Mouse (Mus musculus): ENCODE data around the gene 4930519G04Rik.
"Not testable (repeated sequence)": the region's sequence is repeated elsewhere in the genome, so short reads cannot be mapped to it uniquely, and the experiment has no call there.

The 4930519G04Rik gene

GRCm38 (mm10) chr5:114842674-114843073 is 10.8 kb upstream of the 4930519G04Rik start:
- DNase-seq: no peak

- DNase-seq: not testable (repeated sequence)
Observed at GRCm38 (mm10) chr5:114844371-114844770, 9.1 kb upstream of the 4930519G04Rik start.

DNA sequence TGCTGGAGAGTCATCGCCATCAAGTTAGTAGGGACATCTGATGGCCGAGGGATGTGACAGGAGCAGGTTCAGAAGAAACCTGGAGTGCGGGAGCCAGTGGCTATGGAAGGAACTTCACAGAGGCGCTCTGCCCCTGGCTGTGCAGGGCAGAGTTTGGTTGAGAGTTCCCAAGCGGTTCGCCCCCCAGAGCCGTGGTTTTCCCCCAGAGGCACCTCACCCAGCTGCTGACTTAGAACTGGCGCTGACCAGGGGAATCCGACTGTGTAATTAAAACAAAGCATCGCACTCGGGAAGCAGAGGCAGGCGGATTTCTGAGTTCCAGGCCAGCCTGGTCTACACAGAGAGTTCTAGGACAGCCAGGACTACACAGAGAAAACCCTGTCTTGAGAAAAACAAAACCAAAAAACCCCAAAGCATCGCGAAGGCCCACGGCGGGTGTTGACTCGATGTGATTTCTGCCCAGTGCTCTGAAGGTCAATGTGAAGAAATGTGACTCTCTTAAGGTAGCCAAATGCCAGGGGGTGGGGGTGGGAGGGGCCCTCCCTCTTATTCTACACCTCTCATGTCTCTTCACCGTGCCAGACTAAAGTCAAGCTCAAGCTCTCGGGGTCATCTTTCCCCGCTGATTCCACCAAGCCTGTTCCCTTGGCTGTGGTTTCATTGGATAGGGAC is 1.8 kb upstream of the 4930519G04Rik start:
- DNase-seq: no peak

DNA sequence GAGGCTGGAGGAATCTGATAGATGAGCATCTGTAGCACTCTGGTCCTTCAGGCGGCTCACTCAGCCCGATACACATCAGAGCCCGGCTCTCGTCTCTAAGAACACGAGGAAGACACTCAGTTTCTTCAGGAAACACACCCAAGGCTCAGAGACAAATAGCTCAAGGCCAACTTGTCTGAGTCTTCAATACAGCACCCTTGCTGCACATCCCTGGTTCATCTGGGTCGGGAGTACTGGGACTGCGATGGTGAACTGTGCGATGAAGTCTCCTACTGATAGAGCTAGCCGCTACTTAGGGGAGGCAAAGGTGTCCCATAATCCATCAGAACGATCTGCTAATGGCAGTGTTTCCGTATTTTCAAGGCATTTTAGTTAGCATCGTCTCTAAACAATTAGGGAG is 5.1 kb downstream of the 4930519G04Rik start, which contains the start of gene Gm9936:
Gm9936 (minus strand) TSS at position 101 of the 400 bp plus-strand sequence.
- DNase-seq: no peak

DNA sequence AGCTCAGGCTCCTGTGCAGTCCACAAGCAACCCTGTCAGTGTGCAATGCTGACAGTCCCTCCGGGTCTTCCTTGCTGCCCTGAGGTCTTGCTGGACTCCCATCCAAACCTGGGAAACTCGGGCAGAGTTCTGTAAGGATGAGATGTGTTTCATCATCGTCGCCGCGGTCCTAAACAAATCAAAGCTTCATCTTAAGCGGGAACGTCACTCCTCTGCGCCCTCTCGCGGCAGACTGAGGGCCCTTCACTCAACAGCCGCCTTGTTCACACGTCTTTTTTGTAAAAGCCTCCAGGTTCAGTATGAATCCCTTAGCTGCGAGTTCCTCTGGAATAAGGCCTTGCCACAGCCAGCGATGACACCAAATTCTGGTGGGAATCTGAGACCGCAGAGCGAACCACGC is 5.8 kb downstream of the 4930519G04Rik start:
- DNase-seq: peak; percentile 70 to 82

- no peak for DNase-seq
Observed at GRCm38 (mm10) chr5:114861730-114862129, 8.3 kb downstream of the 4930519G04Rik start.

DNA sequence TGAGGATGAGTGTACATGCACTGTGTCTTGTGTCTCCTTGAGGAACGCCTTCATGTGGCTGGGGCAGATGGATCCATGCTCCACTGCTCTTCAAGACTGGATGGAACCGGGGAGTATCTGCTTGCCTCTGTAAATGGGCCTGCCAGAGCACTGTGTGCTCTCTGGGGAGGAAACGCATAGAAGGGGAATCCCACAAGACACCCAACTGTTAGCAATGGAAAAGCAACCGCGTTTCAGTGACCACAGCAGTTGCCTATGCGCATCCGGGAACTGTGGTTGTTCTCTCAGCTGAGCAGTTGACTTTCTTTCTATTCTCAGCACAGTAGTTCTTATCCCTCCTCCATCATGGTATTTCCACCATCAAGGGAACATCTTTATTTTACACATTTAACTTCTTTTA is 11.3 kb downstream of the 4930519G04Rik start:
- DNase-seq: peak in 1 of 2 experiments; percentile 10

- DNase-seq: peak in 1 of 2 experiments; percentile 16
Observed at GRCm38 (mm10) chr5:114865279-114865678, 11.8 kb downstream of the 4930519G04Rik start.

- no peak for DNase-seq
Observed at GRCm38 (mm10) chr5:114875858-114876257, 22.4 kb downstream of the 4930519G04Rik start.

DNA sequence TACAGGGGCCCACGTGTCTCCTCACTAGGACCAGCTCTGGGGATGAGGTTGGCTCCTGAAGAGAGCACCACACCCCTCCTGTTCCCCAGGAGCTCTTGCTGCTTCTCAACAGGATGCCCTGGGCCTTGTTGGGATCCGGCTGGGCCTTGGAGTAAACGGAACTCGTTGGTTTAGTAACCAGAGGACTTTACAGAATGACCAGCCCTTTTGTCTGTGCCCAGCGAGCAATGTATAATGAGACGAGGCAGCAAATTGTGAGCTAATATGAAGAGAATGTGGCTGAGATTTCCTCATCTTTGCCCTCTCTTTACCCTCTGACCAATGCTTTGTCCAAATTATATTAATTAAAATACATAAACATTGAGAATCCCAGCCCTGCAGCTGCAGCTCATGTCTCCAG is 22.9 kb downstream of the 4930519G04Rik start:
- no peak for DNase-seq

GRCm38 (mm10) chr5:114877487-114877886 is 24.0 kb downstream of the 4930519G04Rik start:
- DNase-seq: no peak

- no peak for DNase-seq
Observed at GRCm38 (mm10) chr5:114879399-114879798, 25.9 kb downstream of the 4930519G04Rik start.

GRCm38 (mm10) chr5:114882319-114882718 is 28.9 kb downstream of the 4930519G04Rik start:
- DNase-seq: not testable (repeated sequence)

DNA sequence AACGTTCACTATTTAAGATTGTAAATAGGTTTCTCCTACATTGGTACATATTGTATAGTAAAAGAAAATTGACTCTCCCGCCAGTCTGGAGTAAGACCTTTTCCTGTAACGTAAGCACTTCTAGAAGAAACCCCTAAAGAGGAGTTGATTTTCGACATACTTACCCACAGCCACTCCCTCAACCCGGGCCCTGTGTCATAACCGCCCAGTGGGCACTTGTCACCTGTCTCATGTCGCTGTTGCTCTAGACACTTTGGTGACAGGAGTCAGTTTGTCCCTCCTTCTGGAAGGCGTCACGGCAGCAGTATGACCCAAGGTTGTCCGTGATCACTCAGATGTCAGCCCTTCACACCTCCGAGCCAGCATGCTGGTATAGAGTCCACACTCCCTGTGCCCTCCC is 29.6 kb downstream of the 4930519G04Rik start:
- no peak for DNase-seq

- no peak for DNase-seq
Observed at GRCm38 (mm10) chr5:114886801-114887200, 33.3 kb downstream of the 4930519G04Rik start.

DNA sequence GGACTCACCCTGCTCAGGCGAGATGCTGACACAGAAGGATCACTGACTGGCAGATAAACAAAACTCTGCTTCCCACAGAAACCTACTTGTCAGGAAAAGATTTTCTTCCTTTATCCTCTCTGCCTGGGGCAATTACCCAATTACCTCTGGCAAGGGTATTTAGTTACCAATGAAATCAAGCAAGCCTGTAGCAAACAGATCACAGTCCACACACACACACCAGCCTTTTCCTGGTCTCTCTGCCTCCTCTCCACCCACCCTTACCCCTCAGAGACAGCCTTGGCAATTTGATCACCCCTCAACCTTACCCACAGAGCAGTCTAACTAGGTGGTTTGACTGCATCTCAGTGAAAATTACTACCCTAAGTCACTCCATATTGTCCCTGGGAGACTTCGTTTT is 35.5 kb downstream of the 4930519G04Rik start:
- DNase-seq: no peak

DNA sequence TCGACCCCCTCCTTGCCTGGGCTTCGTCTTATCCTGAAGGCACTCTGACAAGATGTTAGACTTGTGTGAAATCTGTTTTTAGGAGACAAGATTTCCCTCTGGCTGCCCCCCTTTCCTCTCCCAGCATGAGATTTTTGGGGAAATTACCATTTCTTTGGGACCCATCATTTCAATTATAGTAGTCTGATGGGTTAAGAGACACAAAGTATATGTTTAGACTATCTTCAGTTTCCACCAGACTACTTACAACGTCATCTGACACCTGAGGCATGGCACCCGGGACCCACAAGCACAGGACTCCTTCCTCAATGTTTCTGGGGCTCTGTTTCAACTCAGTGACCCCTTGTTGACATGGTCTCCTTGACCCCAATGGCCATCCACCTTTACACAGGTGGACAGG is 42.1 kb downstream of the 4930519G04Rik start:
- no peak for DNase-seq

GRCm38 (mm10) chr5:114896688-114897373 is 43.4 kb downstream of the 4930519G04Rik start, which contains the start of gene Oasl2:
TSS of gene Oasl2 (plus strand) at chr5:114896936.
- no peak for DNase-seq

GRCm38 (mm10) chr5:114897374-114897793 is 43.9 kb downstream of the 4930519G04Rik start:
- peak; percentile 33 to 41 for DNase-seq

DNA sequence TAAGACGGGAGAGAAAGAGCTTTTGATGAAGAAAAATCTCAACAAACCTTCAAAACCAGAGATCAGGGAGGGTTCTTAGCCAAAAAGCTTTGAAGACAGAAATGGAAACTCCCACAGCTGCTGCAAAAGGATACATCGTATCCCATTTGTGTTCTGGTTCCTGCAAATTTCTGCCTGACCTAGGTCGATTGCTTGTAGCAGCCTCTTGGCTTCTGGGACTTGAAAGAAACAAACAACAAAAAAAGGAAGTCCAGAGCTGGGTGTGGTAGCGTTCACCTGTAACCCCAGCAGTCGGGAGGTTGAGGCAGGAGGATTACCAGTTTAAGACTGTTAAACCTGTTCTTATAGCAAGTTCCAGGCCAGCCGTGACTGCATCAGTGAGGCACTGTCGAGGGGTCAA is 45.4 kb downstream of the 4930519G04Rik start:
- DNase-seq: no peak

GRCm38 (mm10) chr5:114902413-114902812 is 48.9 kb downstream of the 4930519G04Rik start:
- peak in 1 of 2 experiments; percentile 52 for DNase-seq

GRCm38 (mm10) chr5:114908598-114909305 is 55.3 kb downstream of the 4930519G04Rik start:
- no peak for DNase-seq

GRCm38 (mm10) chr5:114913686-114914085 is 60.2 kb downstream of the 4930519G04Rik start:
- no peak for DNase-seq
